Mouse (Mus musculus) C2C12 (cell line): ENCODE data around the gene Slc25a12.

ENCODE experiments used
- CEBPB ChIP-seq: IDR thresholded peaks from one replicate; pipeline ENCODE4 v1.6.1; 2011; ENCODE audit warnings: low read depth, mild to moderate bottlenecking, control low read depth, moderate library complexity
- CTCF ChIP-seq: IDR thresholded peaks from one replicate; pipeline ENCODE4 v1.5.1; 2011; ENCODE audit not compliant: control insufficient read depth, insufficient read depth, insufficient read length
- MAX ChIP-seq: IDR thresholded peaks from one replicate; pipeline ENCODE4 v1.6.1; 2011; ENCODE audit warnings: mild to moderate bottlenecking, control low read depth
- USF1 ChIP-seq: IDR thresholded peaks from one replicate; pipeline ENCODE4 v1.6.1; 2011; ENCODE audit warnings: low read depth, mild to moderate bottlenecking, control low read depth, moderate library complexity

GRCm38 (mm10) chr2:71327715-71328114 is 39.8 kb downstream of the Slc25a12 start:
- TF ChIP-seq MAX (no peak), CTCF (no peak), USF1 (no peak), CEBPB (no peak)
